Mouse (Mus musculus): Measurements from ENCODE around the gene Apba2.

Gene Apba2

DNA sequence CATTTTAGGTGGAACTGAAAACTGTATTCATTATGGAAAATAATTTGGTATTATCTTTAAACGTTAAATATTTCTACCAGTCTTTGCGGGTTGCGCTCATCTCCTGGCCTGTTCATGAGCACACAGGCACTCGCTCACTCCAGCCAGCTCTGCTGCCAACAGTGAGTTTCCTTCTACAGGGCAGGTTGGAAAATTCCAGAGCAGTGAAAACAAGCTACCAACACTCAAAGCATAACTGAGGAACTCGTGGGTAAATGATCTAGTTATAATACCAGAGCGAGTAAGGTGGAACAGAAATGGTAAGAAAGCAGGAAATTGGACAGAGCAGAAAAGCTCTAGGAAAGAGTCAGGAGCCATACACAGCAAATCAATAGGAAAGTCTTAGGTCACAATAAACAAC lies 294.0 kb downstream of the Apba2 start:
- no peak for DNase-seq (ENCODE audit: low spot score in 2 of 2)
